Mouse (Mus musculus) cerebellum, adult 18-20 months (tissue): ENCODE measurements around the gene Mras.

Source experiments
- DNase-seq, 2 experiments: peaks; one replicate each; pipeline ENCODE4 v3.0.0; 2021

Mras gene

GRCm38 (mm10) chr9:99354796-99355195, 82.4 kb downstream of the Mras start:
- no peak for DNase-seq

GRCm38 (mm10) chr9:99353390-99353789, 83.8 kb downstream of the Mras start:
- DNase-seq, result no peak

DNA sequence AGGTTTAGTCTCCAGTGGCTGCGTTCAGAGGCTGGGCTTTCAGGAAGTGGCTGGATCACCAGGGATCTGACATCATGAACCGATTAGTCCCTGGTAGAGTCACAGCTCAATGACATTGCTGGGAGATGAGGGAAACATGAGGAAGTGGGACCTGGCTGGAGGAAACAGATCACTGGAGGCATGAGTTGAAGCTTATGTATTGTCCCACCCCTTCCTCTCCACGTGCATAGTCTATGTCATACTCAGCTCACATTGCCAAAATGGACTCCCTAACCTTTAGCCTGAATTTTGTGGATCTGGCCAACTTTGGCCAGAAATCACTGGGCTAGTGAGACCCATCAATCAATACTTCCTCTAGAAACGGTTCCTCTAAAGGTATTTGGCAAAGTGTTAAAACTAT, 84.2 kb downstream of the Mras start:
- no peak for DNase-seq

- DNase-seq, result no peak
These were observed 91.8 kb downstream of the Mras start for GRCm38 (mm10) chr9:99345351-99345792.

DNA sequence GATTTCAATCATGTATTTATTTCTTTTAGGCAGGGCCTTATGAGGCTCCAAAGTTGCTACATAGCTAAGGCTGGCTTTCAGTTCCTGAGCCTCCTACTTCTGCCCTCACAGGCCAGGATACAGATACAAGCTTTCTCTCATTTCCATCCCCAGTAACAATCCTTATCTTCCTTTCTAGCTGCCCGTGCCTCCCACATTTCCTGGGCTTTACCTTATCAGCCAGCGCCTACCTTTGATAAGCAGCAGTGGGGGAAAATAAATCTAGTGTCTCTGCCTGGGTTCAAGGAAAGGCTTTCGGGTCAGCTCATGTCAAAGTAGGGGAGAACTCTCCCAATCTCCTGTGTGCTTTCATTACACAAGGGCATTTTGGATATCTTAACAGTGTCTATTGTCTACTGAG, 95.6 kb downstream of the Mras start:
- DNase-seq, result no peak

GRCm38 (mm10) chr9:99340126-99340525, 97.1 kb downstream of the Mras start:
- no peak for DNase-seq

- no peak for DNase-seq
These were observed 98.0 kb downstream of the Mras start for GRCm38 (mm10) chr9:99339182-99339581.

DNA sequence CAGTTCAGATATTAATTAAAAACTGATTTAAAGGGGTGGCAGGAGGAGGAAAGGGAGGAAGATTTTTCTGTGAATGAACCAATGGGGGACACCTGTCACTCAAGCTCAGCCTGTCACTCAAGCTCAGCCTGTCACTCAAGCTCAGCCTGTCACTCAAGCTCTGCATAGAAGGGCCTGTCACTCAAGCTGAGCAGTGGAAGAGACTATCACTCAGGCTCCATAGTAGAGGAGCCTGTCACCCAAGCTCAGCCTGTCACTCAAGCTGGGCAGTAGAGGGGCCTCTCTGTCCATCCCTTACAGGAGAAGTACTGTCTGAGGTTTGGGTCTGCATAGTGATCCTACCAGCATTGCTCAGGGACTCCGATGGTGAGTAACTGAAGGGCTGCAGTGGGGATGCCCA, 98.9 kb downstream of the Mras start:
- no peak for DNase-seq

GRCm38 (mm10) chr9:99336538-99336937, 100.6 kb downstream of the Mras start:
- DNase-seq, result no peak
